Mouse (Mus musculus) kidney, postnatal 14 days (tissue): ENCODE data around the gene Mgst3.

Experiments
- DNase-seq: peaks from one replicate; pipeline ENCODE4 v3.0.0; 2022; ENCODE audit warnings: mixed read lengths

Gene Mgst3

GRCm38 (mm10) chr1:167387310-167387709, 6.3 kb downstream of the Mgst3 start:
- DNase-seq = peak; percentile 41

DNA sequence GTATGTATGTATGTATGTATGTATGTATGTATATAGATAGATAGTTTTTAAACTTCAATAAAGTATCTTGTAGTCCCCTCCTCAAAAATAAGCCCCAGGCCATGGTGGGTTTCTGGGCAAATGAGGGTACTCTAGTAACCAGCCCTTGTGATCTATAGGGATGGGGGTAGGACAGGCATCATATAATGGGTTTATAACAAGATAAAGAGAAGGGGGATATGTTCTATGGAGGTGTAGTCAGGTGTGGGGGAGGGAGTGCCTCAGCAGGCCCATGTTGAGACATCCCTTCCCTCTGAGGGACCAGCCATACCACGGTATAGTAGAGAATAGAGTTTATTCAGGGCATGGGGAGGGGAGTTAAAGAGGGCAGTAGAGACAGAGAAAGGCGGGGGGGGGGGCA, 7.2 kb downstream of the Mgst3 start:
- no peak for DNase-seq

DNA sequence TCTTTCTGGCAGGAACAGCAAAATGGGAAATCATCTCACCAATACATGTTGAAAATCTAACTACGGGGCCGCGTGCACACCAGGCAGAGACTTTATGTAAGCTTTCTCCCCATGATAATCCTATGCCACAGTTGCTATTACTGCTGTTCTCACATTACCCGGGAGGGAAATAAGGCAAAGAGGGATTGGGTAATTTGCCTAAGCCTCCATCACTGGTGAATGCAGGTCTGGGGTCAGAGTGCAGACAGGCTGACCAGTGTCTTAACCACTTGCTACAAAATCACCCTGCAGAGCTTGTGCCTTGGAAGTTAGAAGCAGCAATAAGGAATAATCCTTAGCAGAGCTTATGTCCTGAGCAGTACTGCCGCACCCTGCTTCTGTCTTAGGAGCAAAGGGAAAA, 8.0 kb downstream of the Mgst3 start:
- DNase-seq = no peak

- DNase-seq = no peak
These were observed 8.4 kb downstream of the Mgst3 start for GRCm38 (mm10) chr1:167385211-167385610.

DNA sequence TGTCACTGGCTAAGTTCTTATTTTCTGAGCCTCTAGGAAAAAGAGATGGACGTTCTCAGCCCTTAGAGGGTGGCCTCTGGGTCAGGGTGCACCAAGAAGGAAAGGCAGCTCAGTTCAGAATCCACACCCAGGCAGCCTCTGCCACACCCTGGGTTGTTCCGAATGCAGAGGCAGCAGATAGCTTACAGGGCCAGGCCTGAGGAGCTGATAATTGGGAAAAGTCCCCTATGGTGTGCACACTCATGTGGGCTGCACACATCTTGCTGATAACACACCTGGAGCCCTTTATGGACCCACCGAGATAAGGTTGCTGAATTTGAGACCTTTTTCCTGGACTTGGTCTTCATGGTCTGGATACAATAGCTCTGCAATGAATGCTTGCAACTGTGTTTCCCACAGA, 9.5 kb downstream of the Mgst3 start:
- DNase-seq = no peak

DNA sequence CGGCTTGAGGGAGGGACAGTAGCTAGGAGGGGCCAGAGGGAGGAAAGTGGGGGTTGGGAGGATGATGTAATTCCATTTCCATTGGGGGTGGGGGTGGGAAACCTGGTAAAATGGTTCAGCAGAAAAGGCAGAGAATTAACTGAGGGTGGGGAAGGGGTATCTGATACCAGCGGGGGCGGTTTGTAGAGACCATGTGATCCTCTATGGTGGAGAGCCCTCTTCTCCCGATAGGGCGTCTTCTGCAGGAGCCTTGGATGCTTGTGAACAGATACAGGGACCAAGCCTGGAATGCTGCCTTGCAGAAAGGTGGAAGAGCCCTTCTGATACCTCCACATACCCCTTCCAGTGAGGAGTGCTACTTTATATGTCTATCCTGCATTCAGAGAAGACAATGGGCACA, 10.5 kb downstream of the Mgst3 start:
- DNase-seq = no peak

- no peak for DNase-seq
These were observed 10.9 kb downstream of the Mgst3 start for GRCm38 (mm10) chr1:167382763-167383162.

GRCm38 (mm10) chr1:167382316-167382715, 11.3 kb downstream of the Mgst3 start:
- no peak for DNase-seq

DNA sequence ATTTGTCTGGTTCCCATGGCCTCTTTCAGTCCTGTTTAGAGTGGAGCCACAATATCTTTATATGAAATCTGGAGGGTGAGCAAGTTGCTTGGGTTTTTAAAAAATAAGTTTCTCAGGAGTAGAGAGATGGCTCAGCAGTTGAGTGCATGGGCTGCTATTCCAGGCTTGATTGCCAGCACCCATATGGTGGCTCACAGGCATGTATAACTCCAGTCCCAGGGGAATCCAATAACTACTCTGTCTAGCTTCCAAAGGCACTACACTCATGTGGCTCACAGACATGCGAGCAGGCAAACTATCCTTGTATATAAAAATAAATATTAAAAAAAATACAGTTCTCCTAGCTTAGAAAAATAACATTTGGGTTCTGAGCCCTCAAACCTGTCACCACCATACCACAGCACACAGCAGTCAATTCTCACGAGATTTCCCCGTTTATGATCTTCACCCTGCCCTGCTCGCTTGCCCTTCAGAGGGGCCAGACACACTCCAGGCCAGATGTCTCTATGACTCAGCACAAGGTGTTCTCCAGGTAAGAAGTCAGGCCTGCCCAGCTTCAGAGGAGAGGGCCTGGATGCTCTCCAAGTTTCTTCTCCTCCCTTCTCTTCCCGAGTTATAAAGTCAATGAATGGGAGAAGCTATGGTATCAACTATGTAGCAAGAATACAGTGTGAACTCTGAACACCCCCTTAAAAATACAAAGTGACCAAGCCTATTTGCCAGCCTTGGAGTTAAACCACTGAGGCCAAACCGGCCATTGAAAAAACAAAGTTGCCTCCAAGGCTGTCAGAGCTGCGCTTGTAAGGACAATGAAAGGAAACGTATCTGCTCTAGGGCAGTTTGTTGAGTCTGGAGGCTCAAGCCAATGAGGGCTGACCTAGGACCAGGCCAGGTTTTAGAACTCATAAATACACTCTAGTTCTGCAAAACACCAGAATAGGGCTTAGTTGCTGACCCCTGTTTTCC, 12.3 kb downstream of the Mgst3 start:
- peak; percentile 22 for DNase-seq

- DNase-seq = peak; percentile 35
These were observed 13.4 kb downstream of the Mgst3 start for GRCm38 (mm10) chr1:167380223-167380622.

DNA sequence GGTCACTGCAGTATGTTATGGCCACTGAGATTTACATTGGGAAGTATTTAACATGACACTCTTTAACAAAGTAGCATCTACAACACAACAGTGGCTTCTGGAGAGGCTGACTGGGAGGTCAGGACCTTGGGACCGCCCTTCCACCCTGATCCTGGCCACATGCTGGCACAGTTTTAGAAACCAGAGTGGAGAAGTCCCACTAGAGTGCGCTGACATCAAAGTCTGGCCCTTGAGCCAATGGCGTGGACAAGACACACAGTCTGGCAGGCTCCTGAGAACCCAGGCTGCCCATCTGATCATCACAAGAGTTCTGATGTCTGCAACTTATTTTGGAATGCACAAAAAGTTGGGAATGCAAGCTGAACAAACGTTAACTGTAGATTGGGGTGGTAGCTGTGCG, 13.9 kb downstream of the Mgst3 start:
- no peak for DNase-seq

GRCm38 (mm10) chr1:167378019-167378418, 15.6 kb downstream of the Mgst3 start:
- DNase-seq = peak; percentile 15

GRCm38 (mm10) chr1:167374942-167375341, 18.7 kb downstream of the Mgst3 start:
- peak; percentile 70 for DNase-seq

DNA sequence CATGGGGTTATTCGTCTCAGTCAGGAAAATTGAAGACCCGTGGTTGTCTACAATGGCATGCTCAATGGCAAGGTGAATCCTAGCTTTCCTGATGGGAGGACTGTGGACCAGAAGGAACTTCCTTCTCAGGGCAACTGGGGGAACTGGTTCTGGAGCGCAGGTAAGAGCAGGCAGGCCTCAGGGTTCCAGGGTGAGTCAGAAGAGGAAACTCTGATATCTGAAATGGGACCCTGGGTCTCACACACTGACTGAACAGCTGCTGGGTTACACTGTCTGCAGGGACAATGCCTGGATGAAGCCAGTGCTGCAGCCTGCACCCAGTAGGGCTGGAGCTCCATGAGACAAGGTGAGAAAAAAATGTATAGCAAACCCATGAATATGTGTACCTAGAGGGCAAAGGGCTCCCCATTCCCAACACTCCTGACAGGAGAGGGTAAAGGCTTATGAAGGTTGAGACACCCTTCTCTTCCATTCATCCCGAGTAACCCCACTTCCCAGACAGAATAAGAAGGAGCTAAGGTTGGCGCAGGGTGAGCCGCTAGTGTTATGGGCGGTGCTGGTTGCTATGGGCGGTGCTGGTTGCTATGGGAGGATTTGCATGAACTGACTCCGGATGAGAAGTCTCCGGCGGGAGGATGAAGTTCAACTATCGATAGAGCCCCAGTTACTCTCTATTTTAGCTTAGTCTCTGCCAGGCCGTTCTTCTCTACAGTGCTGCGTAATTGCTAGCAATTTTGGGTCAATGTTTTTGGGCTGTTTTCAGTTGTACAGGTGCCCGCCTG, 19.4 kb downstream of the Mgst3 start:
- DNase-seq = peak; percentile 84

- no peak for DNase-seq
These were observed 20.9 kb downstream of the Mgst3 start for GRCm38 (mm10) chr1:167372739-167373138.

DNA sequence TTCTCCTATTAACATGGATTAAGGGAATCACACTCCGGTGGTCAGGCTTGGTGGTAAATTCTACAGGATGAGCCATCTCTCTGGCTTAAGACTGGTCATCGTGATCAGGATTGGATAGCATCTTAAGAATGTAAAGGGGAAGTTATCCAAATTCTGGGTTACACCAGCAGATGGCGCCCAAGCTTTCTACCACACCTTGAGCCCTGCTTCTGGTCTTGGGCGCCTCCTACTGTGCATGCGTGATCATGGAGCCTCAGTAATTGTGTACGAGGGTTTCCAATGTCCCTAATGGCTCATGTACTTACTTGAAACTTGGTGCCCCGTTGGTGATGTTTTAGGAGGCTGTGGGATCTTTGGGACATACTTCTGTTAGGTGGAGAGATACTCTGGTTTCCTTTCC, 23.7 kb downstream of the Mgst3 start:
- peak; percentile 91 for DNase-seq

DNA sequence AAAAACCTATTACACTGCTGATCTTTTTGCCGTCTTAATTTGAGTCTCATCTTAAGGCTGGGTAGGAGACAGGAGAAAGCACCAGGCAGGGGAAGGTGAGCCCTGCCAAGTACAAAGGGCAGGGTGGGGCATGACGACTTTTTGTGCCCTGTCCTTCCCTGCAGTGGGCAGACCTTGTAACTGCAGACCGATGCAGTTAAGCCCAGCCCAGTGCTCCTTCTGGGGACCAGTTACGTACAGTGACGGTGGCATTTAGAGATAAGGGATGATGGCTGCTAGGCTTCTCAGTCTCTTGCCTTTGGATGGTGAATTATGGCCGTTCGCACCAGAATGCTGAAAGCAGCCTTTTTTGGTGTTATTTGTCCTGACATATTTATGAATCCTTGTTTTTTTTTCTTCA, 25.1 kb downstream of the Mgst3 start:
- DNase-seq = no peak

- DNase-seq = no peak
These were observed 25.6 kb downstream of the Mgst3 start for GRCm38 (mm10) chr1:167368018-167368417.

- DNase-seq = peak; percentile 15
These were observed 27.0 kb downstream of the Mgst3 start for GRCm38 (mm10) chr1:167366621-167367020.

DNA sequence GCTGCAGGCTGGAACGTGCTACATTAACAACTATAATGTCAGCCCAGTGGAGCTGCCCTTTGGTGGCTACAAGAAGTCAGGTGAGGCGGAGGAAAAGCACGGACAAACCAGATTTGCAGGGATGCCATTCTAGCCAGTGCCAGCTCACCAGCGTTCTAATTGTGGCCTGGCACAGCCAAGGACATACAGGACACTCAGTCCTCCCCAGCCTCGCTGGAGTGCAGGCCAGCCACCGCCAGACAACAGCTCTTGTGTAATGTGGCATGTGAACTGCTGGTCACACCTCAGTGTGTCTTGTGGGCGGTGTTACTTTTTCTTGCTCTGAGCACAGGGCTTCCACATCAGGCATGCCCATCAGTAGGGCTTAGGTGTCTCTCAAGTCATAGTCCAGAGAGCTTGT, 27.8 kb downstream of the Mgst3 start:
- DNase-seq = peak; percentile 66

- no peak for DNase-seq
These were observed 30.3 kb downstream of the Mgst3 start for GRCm38 (mm10) chr1:167363322-167363721.

GRCm38 (mm10) chr1:167362819-167363218, 30.8 kb downstream of the Mgst3 start:
- peak; percentile 33 for DNase-seq

DNA sequence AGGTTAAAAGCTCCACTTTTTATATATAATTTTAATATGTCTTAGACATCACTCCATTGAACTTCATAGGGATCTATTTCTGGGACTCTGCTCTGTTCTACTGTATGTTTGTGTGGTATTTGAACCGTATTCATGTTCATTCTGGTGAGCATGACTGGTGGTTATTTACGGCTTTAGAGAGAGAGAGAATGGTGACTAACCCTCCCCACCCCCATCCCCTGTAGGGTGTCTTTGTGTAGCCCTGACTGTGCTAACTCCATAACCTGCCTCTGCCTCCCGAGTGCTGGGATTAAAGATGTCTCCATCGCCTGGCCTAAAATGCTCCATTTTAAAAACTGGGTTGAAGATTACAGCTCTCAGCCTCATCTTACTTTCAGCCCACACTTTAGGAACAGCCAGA, 33.4 kb downstream of the Mgst3 start:
- no peak for DNase-seq

- peak; percentile 47 for DNase-seq
These were observed 34.9 kb downstream of the Mgst3 start for GRCm38 (mm10) chr1:167358731-167359130.
